Mouse (Mus musculus): ENCODE data around the gene March10.

Gene March10

GRCm38 (mm10) chr11:105321090-105321489, 135.4 kb downstream of the March10 start:
- no peak for ATAC-seq (ENCODE audit: insufficient number of reproducible peaks, low FRiP score, low TSS enrichment)

- no peak for ATAC-seq (ENCODE audit: insufficient number of reproducible peaks, low FRiP score, low TSS enrichment)
Measured at GRCm38 (mm10) chr11:105317769-105318168, 138.8 kb downstream of the March10 start.

- no peak for ATAC-seq (ENCODE audit: insufficient number of reproducible peaks, low FRiP score, low TSS enrichment)
Measured at GRCm38 (mm10) chr11:105316121-105316520, 140.4 kb downstream of the March10 start.

DNA sequence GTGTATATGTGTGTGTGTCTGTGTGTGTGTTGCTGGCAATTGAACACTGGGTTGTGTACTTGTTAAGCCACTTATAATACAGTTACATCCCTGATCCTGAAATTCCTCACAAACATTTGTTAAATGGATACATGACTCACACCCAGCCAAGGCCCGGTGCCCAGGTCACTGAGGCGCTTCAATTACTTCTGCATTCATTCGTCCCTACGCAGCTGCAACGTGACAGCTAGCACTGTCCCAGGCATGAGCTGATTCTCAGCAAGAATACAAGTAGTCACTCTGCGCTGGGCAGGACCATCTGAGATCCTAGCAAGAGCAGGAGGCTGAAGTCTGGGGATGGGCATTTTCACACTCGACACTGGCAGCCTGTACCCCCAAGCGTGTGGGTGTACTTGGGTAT, 141.2 kb downstream of the March10 start:
- ATAC-seq (ENCODE audit: insufficient number of reproducible peaks, low FRiP score, low TSS enrichment) = no peak

- ATAC-seq (ENCODE audit: insufficient number of reproducible peaks, low FRiP score, low TSS enrichment) = no peak
Measured at GRCm38 (mm10) chr11:105313633-105314014, 142.9 kb downstream of the March10 start.

DNA sequence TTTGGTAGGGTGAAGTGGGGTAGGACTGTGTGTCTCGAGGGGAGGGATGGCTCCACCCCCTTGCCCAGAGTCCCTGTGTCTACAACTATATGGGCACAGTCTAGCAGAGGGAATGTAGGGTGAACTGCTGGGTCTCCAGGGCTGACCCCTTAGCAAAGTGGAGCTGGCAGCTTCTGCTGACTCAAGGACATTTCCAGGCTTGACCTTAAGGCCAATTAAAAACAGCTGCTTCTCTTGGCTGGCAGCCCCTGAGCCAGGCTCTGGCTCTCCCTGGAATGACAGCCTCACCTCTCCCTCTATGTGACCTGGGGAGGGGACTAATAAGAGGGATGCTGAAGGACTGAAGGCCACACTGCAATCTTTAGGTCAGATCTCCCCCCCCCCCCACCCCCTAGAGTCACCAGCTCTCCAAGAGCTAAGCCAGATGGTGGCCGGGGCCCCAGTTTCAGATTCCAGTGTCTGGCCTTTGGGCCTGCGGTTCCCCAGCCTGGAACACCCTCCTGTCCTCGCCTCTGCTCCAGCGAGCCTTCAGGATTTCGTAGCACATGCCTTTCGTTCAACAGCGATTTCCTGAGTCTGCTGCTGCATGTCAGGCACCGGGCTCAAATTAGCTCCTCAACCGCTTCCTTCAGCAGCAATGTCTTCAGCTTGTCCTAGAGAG, 143.4 kb downstream of the March10 start:
- no peak for ATAC-seq (ENCODE audit: insufficient number of reproducible peaks, low FRiP score, low TSS enrichment)

- ATAC-seq (ENCODE audit: insufficient number of reproducible peaks, low FRiP score, low TSS enrichment) = no peak
Measured at GRCm38 (mm10) chr11:105312311-105312942, 144.1 kb downstream of the March10 start.

- ATAC-seq (ENCODE audit: insufficient number of reproducible peaks, low FRiP score, low TSS enrichment) = no peak
Measured at GRCm38 (mm10) chr11:105311291-105311975, 145.1 kb downstream of the March10 start.
